Mouse (Mus musculus) kidney, adult 9 months (tissue): Measurements from ENCODE around the gene Tmbim7.

Experiments used
- DNase-seq: peaks from one replicate; pipeline ENCODE4 v3.0.0; 2022

The Tmbim7 gene

DNA sequence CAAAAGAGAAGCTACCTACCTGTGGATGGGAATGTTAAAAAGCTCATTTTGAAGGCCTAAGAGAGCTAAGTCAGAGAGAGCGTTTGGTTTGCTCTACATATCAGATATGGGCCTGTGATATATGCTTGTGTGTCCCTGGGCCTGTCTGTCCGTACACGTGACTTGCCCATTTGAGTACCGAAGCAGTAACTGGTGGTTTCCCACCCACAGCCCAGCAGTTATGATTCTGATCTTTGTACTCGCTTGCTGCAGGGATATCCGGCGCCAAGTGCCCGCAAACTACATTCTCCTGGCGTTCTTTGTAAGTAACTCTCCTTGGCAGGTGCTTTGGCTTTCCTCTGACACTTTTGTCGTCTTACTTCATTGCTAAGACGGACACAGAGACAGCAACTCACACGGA is 15.6 kb downstream of the Tmbim7 start:
- DNase-seq = no peak

DNA sequence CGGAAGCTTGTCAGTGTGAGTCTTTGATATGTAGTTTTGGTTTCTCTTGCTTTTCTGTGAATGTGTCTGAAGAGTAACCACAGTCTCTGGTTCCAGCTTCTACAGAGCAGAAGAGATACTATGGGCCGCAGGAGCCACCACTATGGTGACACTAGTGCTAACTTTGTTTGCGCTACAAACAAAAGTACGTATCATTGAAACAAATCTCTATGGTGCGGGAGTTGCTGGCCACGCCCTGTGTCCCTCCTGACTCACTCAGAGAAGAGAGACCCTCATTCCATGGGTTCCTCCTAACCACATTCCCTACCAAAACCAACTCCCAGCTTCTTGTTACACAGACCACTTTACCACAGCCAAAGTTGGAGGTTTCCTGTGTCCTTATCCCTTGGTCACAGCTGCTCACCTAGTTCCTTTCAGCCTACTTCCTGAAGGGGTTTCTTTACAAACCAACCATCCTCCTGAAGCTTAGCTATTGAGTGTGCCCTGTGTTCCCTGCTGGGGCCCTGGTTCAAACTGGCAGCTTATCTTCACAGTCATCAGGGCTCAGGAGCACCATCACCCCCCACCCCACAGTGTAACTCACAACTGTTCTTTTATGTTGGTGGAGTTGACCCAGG is 19.1 kb downstream of the Tmbim7 start:
- no peak for DNase-seq

DNA sequence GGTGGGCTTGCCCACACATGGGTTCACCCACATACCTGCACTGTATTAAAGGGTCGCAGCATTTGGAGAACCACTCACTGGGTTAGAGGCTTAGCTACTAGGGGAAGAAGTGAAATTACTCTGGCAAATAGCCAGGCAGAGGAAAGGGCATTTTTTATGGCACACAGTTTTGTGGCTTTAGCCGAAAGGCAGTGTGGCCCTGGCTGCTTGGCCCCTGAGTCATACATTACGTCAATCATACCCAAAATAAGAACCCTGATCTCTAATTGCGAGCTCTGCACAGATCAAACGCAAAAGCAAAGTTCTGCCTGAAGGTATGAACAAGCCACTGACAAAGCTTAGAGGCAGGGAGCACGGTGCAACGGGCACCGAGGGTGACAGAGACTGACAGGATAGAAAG is 37.3 kb downstream of the Tmbim7 start:
- peak; percentile 17 for DNase-seq

DNA sequence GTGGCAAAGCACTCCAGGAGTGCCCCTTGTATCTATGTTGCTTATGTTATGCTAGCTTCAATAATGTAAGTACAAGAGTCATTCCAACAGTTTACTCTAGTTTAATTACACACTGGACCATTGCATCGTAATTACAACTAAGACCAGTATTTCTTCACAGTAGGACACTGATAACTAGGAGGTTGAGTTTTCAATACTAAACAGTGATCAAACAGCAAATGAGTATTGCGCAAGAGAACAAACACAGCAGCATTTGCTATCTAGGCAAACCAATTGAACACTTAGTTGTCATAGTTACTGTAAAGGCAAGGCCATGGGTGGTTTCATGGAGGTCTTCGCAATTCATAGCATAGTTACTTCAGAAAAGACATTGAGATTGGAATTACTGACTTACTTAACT is 40.3 kb downstream of the Tmbim7 start:
- DNase-seq = no peak

DNA sequence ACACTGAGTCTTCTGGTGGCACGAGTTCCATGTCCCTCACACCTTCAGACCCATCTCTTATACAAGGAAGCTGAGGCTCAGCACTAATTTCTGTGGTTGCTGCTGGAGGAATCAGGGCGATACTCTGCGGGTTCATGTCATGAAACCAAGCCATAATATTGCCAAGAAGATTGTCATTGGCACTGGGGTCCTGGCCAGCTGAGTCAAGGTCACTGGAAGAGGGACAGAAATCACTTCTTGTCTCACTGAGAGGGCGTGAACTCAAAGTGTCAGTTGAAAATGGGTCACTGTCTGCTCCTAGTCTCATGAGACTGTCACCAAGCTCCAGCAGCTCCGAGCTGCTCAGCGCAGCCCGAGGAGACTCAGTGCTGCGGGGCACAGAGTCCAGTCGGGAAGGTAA is 42.0 kb downstream of the Tmbim7 start:
- no peak for DNase-seq

DNA sequence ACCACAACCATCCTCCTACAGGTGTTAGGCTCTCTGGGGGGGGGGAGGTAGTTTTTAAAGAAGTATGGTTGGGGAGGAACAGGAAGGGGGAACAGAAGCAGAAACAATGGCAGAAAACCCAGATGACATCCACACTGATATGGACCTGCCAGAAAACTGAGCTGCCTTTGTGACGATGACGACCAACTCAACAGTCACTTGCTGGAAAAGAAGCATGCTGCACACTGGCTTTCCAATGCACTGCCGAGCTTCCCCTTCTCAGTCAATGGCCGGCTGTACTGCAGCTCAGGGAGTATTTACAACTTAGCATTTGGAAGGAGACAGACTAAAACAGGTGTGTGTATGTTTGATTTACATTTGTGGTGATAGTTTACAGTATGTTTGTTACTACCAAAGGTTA is 44.2 kb downstream of the Tmbim7 start:
- DNase-seq = no peak

DNA sequence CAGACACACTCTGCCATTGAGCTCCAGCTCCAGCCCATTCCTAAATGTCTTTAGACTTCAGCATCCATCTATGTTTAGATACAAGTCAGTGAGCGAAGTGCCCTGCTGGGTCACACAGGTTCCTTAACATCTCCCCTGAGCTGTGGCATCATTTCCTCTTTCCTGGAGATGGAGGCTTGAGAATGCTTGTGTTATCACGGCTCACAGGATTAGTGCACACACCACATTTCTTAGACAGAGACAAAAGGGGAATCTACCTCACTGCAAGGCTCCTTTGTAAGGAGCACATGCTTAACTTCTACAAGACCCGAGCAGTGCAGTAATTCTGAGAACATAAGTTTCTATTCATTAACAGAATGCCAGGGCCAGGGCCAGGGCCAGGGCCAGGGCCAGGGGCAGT is 45.0 kb downstream of the Tmbim7 start:
- no peak for DNase-seq

DNA sequence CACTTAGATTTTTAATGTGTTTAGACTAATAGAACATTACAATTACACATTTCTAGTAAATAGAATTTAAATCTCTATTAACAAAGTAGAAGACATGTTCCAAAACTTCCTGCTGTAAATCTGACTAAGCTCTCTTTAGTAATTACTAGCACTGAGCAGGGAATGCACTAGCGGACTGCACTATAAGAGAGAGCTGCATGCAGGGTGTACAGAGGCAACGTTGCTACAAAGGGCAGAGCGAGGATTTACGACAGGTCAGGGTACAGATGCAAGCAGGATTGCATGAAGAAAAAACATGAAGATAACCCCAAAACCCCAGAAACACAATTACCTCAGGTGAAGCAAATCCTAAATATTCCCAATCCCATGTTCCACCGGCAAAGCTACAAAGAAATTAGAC is 49.0 kb downstream of the Tmbim7 start:
- no peak for DNase-seq

DNA sequence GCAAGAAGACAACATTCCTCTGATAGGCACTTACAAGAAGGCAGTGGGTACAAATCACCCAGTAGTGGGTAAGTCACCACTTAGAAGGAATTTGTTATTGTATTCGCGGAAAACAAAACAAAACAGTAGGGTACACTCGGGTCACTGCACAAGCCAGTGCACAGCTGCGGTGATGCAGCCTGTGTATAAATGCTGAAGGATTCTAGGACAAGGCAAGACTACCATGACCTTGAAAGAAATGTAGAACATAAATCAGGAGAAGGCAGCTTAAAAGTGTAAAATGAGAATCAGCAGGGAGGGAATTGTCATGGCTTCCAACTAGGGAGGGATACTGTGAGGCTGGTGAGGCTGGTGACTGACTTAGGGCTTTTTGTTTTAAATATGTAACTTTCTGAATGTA is 51.2 kb downstream of the Tmbim7 start:
- DNase-seq = no peak

DNA sequence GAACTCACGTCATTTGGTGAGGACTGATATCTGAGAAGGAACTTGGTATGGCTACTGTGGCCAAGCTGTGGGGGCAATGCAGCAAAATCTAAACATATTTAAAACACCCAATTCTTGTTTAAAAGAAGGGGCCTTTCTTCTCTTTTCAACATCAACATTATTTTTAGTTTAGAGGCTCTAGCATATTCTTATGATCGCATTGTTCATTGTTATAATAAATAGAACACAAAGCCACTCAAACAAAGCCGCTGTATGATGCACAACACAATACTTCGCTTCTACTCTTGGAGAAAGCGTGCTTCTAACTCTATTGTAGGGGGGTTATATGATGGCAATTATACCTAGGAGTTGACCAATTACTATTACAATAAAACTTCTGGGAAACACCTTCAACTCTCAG is 64.8 kb downstream of the Tmbim7 start:
- no peak for DNase-seq

DNA sequence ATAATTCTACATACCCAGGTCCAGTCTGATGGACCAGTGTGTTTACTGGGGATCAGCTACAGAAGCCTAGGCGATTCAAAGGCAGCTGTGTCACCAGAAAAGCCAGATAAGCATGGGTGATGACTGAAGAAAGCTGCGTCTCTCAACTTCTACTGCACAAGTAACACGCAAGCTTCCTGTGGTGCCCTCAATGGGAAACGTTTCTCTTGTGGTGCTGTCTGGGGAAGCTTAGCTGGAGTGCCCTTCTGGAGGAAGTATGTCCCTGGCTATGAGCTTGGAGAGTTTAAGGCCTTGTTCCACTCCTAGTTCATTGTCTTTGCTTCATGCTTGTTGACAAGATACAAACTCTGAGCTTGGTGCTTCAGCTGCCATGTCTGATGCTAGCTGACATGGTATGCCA is 68.4 kb downstream of the Tmbim7 start:
- no peak for DNase-seq

DNA sequence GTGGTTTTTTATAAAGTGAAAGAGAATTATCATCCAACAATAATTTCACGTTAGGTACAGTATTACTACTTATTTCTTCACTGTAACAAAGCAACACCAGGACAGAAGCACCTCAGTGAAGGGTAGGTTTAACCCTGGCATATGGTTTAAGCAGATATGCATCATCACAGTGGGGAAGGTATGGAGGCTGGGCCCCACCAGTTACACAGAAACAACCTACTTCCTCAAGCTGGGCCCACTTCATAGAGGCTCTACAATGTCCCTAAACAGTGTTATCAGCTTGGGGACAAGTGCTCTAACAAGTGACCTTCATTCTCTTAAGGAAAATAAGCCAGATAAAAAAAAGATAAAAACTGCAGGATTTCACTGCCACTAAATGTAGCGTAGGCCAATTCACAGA is 71.9 kb downstream of the Tmbim7 start:
- DNase-seq = no peak

DNA sequence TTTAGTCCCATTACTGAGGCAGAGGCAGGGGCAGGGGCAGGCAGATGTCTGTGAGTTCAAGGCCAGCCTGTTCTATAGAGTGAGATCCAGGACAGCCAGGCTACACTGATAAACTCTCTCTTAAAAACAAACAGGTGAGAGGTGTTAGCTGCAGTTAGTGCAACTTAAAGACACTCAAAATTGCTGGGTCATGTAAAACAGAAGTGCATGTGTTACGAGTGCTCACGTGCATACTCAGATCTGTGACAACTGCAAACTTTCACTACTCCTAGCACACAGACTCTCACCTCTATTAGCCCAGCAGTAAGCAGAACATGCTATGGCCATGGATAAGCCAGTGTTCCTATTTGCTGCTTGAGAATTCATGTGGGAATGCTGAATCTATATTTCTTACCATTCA is 72.4 kb downstream of the Tmbim7 start:
- DNase-seq = no peak

DNA sequence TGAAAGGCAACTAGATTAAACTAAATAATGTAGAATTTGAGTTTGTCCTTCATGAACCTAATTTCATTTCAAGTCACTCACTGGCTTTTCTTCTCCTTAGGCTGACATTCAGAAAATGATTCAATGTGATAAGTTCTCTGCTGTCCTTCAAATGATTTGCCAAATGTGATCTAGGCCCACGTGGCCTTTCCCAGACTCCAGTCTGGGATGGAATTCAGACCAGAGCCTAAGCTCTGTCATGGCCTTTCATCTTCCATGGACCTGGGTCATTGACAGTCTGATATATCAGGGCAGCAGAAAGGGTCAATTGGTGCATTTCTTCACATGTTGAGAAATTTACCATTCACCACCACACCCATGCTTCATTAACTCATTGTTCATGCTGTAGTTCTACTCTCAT is 74.5 kb downstream of the Tmbim7 start:
- DNase-seq = no peak

DNA sequence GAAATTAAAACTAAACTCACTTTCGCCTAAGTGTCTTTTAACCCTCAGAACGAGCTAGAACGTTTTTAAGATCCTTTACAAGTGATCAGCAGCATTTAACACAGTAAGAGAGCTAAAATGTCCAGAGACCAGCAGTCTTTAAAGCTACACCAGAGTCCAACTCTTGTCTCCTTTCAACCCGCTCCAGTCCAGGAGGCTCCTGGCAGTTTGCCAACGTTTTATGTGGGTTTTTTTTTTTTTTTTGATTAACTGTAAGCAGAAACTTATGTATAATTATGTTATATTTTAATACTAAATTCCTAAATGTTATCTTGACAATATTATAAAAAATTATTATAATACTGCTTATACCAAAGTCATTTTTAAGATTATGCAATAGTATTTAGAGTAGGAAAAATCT is 77.8 kb downstream of the Tmbim7 start:
- peak; percentile 18 for DNase-seq
